Mouse (Mus musculus): Measurements from ENCODE around the gene Gnas. TPM values are rescaled to one million over a fixed set of nuclear protein-coding genes. Genes with fewer than 3 reads are reported as not detected.

The Gnas gene
- polyA plus RNA-seq, 1 experiment from 2014 or later = 1,800 TPM

- 92% methylated on average over 4 of the region's 4 CpGs for WGBS
- no peaks in the 10 kb centered on the region for H3K36me3 ChIP-seq (replicated peaks; ENCODE audit: control insufficient read depth, insufficient read depth)
- no peak for DNase-seq (ENCODE audit: low spot score)
- H3K9ac ChIP-seq = no peak overlapping the region
- no peaks in the 10 kb centered on the region for H3K4me1 ChIP-seq (replicated peaks; ENCODE audit: control insufficient read depth, insufficient read depth, low read length)
- H3K27ac ChIP-seq = no peak overlapping the region
- H3K4me2 ChIP-seq (replicated peaks) = no peak overlapping the region
- H3K4me3 ChIP-seq (replicated peaks; ENCODE audit: low read length) = no peak overlapping the region
- H3K9me3 ChIP-seq (ENCODE audit: control insufficient read depth, low read length) = peaks cover 4% of the 10 kb centered on the region; the same call in 1 of the 2 replicates
- ATAC-seq (ENCODE audit: low FRiP score) = no peak
- H3K27me3 ChIP-seq (ENCODE audit: control insufficient read depth, insufficient read depth, low read length) = no peaks in the 10 kb centered on the region
Measured at GRCm38 (mm10) chr2:174358516-174358915, 74.4 kb downstream of the Gnas start.

DNA sequence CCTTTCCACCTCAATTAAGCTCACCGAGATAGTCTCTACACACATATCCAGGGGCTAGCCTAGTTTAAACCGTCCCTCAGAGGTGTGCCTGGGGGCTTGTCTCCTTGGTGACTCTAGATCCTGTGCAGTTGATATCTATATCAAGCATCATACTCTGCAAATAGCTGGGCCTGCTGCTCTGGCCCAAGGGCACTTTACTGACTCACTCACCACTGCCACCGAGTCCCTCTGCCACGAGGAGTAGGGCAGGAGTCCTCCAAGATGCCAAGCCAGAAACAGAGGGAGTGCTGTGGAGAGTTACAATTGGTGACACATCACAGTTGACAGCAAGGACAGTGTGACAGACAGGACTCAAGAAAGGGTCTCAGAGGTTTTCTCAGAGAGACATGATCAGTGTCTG is 75.5 kb downstream of the Gnas start:
- H3K27ac ChIP-seq = no peak overlapping the region
- H3K9me3 ChIP-seq (ENCODE audit: control insufficient read depth, low read length) = no peaks in the 10 kb centered on the region
- H3K36me3 ChIP-seq (replicated peaks; ENCODE audit: control insufficient read depth, insufficient read depth) = no peaks in the 10 kb centered on the region
- ATAC-seq (ENCODE audit: low FRiP score) = no peak
- 84% methylated on average over 4 of the region's 4 CpGs for WGBS
- H3K4me2 ChIP-seq (replicated peaks) = no peak overlapping the region
- H3K4me1 ChIP-seq (replicated peaks; ENCODE audit: control insufficient read depth, insufficient read depth, low read length) = no peaks in the 10 kb centered on the region
- DNase-seq (ENCODE audit: low spot score) = no peak
- H3K4me3 ChIP-seq (replicated peaks; ENCODE audit: low read length) = no peak overlapping the region
- H3K27me3 ChIP-seq (ENCODE audit: control insufficient read depth, insufficient read depth, low read length) = no peaks in the 10 kb centered on the region
- H3K9ac ChIP-seq = no peak overlapping the region

GRCm38 (mm10) chr2:174366571-174366970 is 82.5 kb downstream of the Gnas start:
- H3K4me3 ChIP-seq (replicated peaks; ENCODE audit: low read length) = no peak overlapping the region
- H3K27me3 ChIP-seq (ENCODE audit: control insufficient read depth, insufficient read depth, low read length) = no peaks in the 10 kb centered on the region
- H3K9ac ChIP-seq = no peak overlapping the region
- no peaks in the 10 kb centered on the region for H3K4me1 ChIP-seq (replicated peaks; ENCODE audit: control insufficient read depth, insufficient read depth, low read length)
- DNase-seq (ENCODE audit: low spot score) = no peak
- 86% methylated on average over 10 of the region's 10 CpGs for WGBS
- no peak overlapping the region for H3K27ac ChIP-seq
- H3K36me3 ChIP-seq (replicated peaks; ENCODE audit: control insufficient read depth, insufficient read depth) = no peaks in the 10 kb centered on the region
- H3K4me2 ChIP-seq (replicated peaks) = no peak overlapping the region
- ATAC-seq (ENCODE audit: low FRiP score) = no peak
- H3K9me3 ChIP-seq (ENCODE audit: control insufficient read depth, low read length) = no peaks in the 10 kb centered on the region

DNA sequence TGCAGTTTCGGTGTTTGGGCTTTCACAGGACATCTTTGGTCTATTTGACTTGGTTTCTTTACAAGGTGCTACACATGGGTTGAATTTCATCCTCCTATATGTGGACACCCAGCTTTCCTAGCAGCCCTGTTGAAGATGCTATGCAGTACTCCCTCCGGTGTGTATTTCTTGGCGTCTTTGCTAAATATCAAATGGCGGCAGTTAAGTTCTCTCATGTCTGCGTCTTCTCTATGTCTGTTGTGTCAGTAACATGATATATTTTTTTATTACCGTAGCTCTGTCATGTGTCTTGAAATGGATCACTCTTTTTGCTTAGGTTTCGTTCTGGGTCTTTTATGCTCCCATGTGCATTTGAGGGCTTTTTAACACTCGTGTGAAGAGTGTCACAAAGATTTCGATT is 96.9 kb downstream of the Gnas start:
- H3K27me3 ChIP-seq (ENCODE audit: control insufficient read depth, insufficient read depth, low read length) = no peaks in the 10 kb centered on the region
- ATAC-seq (ENCODE audit: low FRiP score) (no peak), DNase-seq (ENCODE audit: low spot score) (no peak)
- no peak overlapping the region for H3K9ac ChIP-seq
- H3K4me2 ChIP-seq (replicated peaks) = no peak overlapping the region
- H3K27ac ChIP-seq = no peak overlapping the region
- WGBS = 95% methylated on average over 9 of the region's 9 CpGs
- no peaks in the 10 kb centered on the region for H3K36me3 ChIP-seq (replicated peaks; ENCODE audit: control insufficient read depth, insufficient read depth)
- no peak overlapping the region for H3K4me3 ChIP-seq (replicated peaks; ENCODE audit: low read length)
- no peaks in the 10 kb centered on the region for H3K4me1 ChIP-seq (replicated peaks; ENCODE audit: control insufficient read depth, insufficient read depth, low read length)
- no peaks in the 10 kb centered on the region for H3K9me3 ChIP-seq (ENCODE audit: control insufficient read depth, low read length)

DNA sequence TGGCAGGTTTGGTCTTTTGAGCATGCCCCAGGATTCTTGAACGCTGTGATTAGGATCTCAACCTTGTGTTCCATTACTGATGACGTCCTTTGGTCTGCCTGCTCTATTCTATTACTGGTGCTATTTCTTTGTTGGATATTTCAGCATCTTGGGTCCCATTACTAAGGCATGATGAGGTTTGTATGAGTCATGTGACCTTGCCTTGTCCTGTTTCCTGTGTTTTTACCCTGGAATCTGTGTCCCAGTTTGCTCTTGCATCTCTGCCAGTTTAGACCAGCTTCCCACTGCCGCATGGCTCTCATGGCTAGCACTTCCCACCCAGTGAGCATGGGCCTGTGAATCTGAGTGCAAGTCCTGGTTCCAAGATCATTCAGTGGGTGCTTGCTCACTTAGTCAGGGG is 107.8 kb downstream of the Gnas start:
- no peak overlapping the region for H3K9ac ChIP-seq
- H3K9me3 ChIP-seq (ENCODE audit: control insufficient read depth, low read length) = peaks cover 15% of the 10 kb centered on the region; the same call in 1 of the 2 replicates
- no peak overlapping the region for H3K27ac ChIP-seq
- H3K36me3 ChIP-seq (replicated peaks; ENCODE audit: control insufficient read depth, insufficient read depth) = no peaks in the 10 kb centered on the region
- ATAC-seq (ENCODE audit: low FRiP score) (no peak), DNase-seq (ENCODE audit: low spot score) (no peak)
- whole genome bisulfite sequencing = 94% methylated on average over 3 of the region's 3 CpGs
- no peak overlapping the region for H3K4me2 ChIP-seq (replicated peaks)
- H3K4me1 ChIP-seq (replicated peaks; ENCODE audit: control insufficient read depth, insufficient read depth, low read length) = no peaks in the 10 kb centered on the region
- no peaks in the 10 kb centered on the region for H3K27me3 ChIP-seq (ENCODE audit: control insufficient read depth, insufficient read depth, low read length)
- H3K4me3 ChIP-seq (replicated peaks; ENCODE audit: low read length) = no peak overlapping the region

- Histone ChIP-seq H3K4me3 (replicated peaks; ENCODE audit: low read length) (no peak overlapping the region), H3K27ac (no peak overlapping the region), H3K4me2 (replicated peaks) (no peak overlapping the region), H3K27me3 (ENCODE audit: control insufficient read depth, insufficient read depth, low read length) (no peaks in the 10 kb centered on the region), H3K9ac (no peak overlapping the region), H3K4me1 (replicated peaks; ENCODE audit: control insufficient read depth, insufficient read depth, low read length) (no peaks in the 10 kb centered on the region), H3K36me3 (replicated peaks; ENCODE audit: control insufficient read depth, insufficient read depth) (no peaks in the 10 kb centered on the region), H3K9me3 (ENCODE audit: control insufficient read depth, low read length) (peaks cover 15% of the 10 kb centered on the region; the same call in 1 of the 2 replicates)
- WGBS = 55% methylated on average over 9 of the region's 9 CpGs
- DNase-seq (ENCODE audit: low spot score) (no peak), ATAC-seq (ENCODE audit: low FRiP score) (no peak)
Measured at GRCm38 (mm10) chr2:174392554-174392953, 108.4 kb downstream of the Gnas start.

DNA sequence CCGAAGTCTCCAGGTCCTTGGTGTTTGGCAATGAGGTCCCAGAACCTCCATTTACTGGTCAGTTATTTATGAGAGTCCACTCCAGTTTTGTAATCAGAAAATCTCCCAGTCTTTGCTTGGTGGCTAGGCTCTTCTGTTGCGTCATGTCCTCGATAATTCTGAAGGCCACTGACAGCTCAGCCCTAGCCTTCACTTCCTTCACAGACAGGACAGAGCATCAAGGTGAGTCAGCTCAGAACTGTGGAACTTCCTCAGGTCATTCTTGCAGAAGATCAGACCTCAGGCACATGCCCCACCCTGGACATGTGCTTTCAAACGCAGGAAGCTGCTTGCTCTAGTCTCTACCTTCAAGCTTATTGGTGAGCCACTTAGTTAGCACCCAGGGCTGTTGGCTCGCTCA is 109.3 kb downstream of the Gnas start:
- Histone ChIP-seq H3K36me3 (replicated peaks; ENCODE audit: control insufficient read depth, insufficient read depth) (no peaks in the 10 kb centered on the region), H3K9ac (no peak overlapping the region), H3K27me3 (ENCODE audit: control insufficient read depth, insufficient read depth, low read length) (no peaks in the 10 kb centered on the region), H3K4me3 (replicated peaks; ENCODE audit: low read length) (no peak overlapping the region), H3K27ac (no peak overlapping the region), H3K4me1 (replicated peaks; ENCODE audit: control insufficient read depth, insufficient read depth, low read length) (no peaks in the 10 kb centered on the region), H3K4me2 (replicated peaks) (no peak overlapping the region), H3K9me3 (ENCODE audit: control insufficient read depth, low read length) (peaks cover 15% of the 10 kb centered on the region; the same call in 1 of the 2 replicates)
- DNase-seq (ENCODE audit: low spot score) (no peak), ATAC-seq (ENCODE audit: low FRiP score) (no peak)
- 90% methylated on average over 5 of the region's 5 CpGs for WGBS

MicroRNAs within 50 kb of the gene (microRNA counts, 519-probe panel; counts per million panel counts)
- microRNA mmu-miR-296-3p (not detected), microRNA mmu-miR-296-5p (5,696 counts per million, percentile 72 among the panel's probes with 10 or more counts), microRNA mmu-miR-298 (3,166 counts per million, percentile 14 among the panel's probes with 10 or more counts)

Small RNAs within 50 kb of the gene (microRNA-seq; reads per million reads assigned to microRNA genes)
- gene Gm27591 (not detected), gene Mir296 (3,320 reads per million, percentile 86 among the genes with 10 or more reads in this experiment), gene Mir298 (5,108 reads per million, percentile 91 among the genes with 10 or more reads in this experiment)

Other genes starting within 250 kb of the Gnas start
- 8.1 and 9.2 TPM in 2 replicates for gene Stx16, start 208.0 kb upstream of the Gnas start, polyA plus RNA-seq (2014; fragmentation: Nextera tagmentation; extraction: Ambion mirVana)
- gene Npepl1, start 174.0 kb upstream of the Gnas start, polyA plus RNA-seq (2014; fragmentation: Nextera tagmentation; extraction: Ambion mirVana) = 12.5 and 14.6 TPM in 2 replicates
- 8.6 and 10.9 TPM in 2 replicates for gene Gm20721, start 62.4 kb downstream of the Gnas start, polyA plus RNA-seq (2014; fragmentation: Nextera tagmentation; extraction: Ambion mirVana)
- 102 and 106 TPM in 2 replicates for gene Nelfcd, start 131.5 kb downstream of the Gnas start, polyA plus RNA-seq (2014; fragmentation: Nextera tagmentation; extraction: Ambion mirVana)
- gene Ctsz, start 154.7 kb downstream of the Gnas start, polyA plus RNA-seq (2014; fragmentation: Nextera tagmentation; extraction: Ambion mirVana) = 75.0 and 80.5 TPM in 2 replicates
- gene Tubb1, start 166.4 kb downstream of the Gnas start, polyA plus RNA-seq (2014; fragmentation: Nextera tagmentation; extraction: Ambion mirVana) = 0.82 and 0.93 TPM in 2 replicates
- gene Atp5e, start 179.8 kb downstream of the Gnas start, polyA plus RNA-seq (2014; fragmentation: Nextera tagmentation; extraction: Ambion mirVana) = 793 and 981 TPM in 2 replicates
- 108 and 118 TPM in 2 replicates for gene Prelid3b, start 188.8 kb downstream of the Gnas start, polyA plus RNA-seq (2014; fragmentation: Nextera tagmentation; extraction: Ambion mirVana)